Mouse (Mus musculus) stomach, embryonic 15.5 days (tissue): ENCODE results near the gene Tgm5. TPM values are rescaled to one million over a fixed set of nuclear protein-coding genes. Genes with fewer than 3 reads are reported as not detected.
A peak's percentile ranks its signal among the peaks of the same experiment; 100 is the strongest.
"Not testable (repeated sequence)": the region's sequence is repeated elsewhere in the genome, so short reads cannot be mapped to it uniquely, and the experiment has no call there.

Experiments
- ATAC-seq: fragments of 200-750 bp; cut with Nextera tagmentation; 2 replicates; pipeline ENCODE4 v1.8.0; 2017; ENCODE audit warnings: low read depth, moderate number of reproducible peaks, moderate TSS enrichment; ENCODE audit not compliant: insufficient read depth, low FRiP score
- H3K27ac ChIP-seq: fragments of 300-500 bp; sonication (generic); 2 replicates; pipeline ENCODE4 v1.5.1; 2015; ENCODE audit warnings: mild to moderate bottlenecking, inconsistent platforms
- H3K27me3 ChIP-seq: fragments of 300-500 bp; sonication (generic); replicated peaks from 2 replicates; pipeline ENCODE4 v1.6.1; 2015; ENCODE audit warnings: inconsistent platforms
- H3K36me3 ChIP-seq: fragments of 300-500 bp; sonication (generic); 2 replicates; pipeline ENCODE4 v1.6.1; 2015; ENCODE audit warnings: inconsistent platforms
- H3K4me1 ChIP-seq: fragments of 300-500 bp; sonication (generic); 2 replicates; pipeline ENCODE4 v1.6.1; 2015; ENCODE audit warnings: inconsistent platforms
- H3K4me2 ChIP-seq: fragments of 300-500 bp; sonication (generic); 2 replicates; pipeline ENCODE4 v1.6.1; 2015; ENCODE audit warnings: mild to moderate bottlenecking, inconsistent platforms
- H3K4me3 ChIP-seq: fragments of 300-500 bp; sonication (generic); replicated peaks from 2 replicates; pipeline ENCODE4 v1.5.1; 2015; ENCODE audit warnings: inconsistent platforms
- H3K9ac ChIP-seq: fragments of 300-500 bp; sonication (generic); 2 replicates; pipeline ENCODE4 v1.6.1; 2015; ENCODE audit warnings: inconsistent platforms
- H3K9me3 ChIP-seq: fragments of 300-500 bp; sonication (generic); 2 replicates; pipeline ENCODE4 v1.6.1; 2016; ENCODE audit warnings: inconsistent platforms
- WGBS: fragments of 180-500 bp; shearing (Covaris S2); methylation state at CpG from one replicate; pipeline ENCODE4 v1.1.7; 2015; 5-methylcytosine and 5-hydroxymethylcytosine counted together
- polyA plus RNA-seq: library from polyadenylated mRNA; unstranded; fragments of >200 nt; fragmentation: Nextera tagmentation; extraction: Ambion mirVana; gene quantifications from 2 replicates; pipeline ENCODE4 v1.2.1, GENCODE M21; 2015

Gene Tgm5
- polyA plus RNA-seq, 1 experiment from 2014 or later, result 0.31 TPM

DNA sequence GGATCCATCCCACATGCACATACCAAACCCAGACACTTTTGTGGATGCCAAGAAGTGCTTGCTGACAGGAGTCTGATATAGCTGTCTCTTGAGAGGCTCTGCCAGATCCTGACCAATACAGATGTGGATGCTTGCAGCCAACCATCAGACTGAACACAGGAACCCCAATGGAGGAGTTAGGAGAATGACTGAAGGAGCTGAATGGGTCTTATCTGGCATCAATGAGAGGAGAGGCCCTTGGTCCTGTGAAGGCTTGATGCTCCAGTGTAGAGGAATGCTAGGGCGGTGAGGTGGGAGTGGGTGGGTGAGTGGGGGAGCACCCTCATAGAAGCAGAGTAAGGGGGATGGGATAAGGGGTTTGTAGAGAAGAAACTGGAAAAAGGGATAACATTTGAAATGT, 46.8 kb downstream of the Tgm5 start:
- H3K9ac ChIP-seq, ATAC-seq, H3K27ac ChIP-seq, H3K4me3 ChIP-seq, H3K9me3 ChIP-seq, H3K4me2 ChIP-seq, H3K27me3 ChIP-seq, H3K4me1 ChIP-seq, H3K36me3 ChIP-seq: not testable (repeated sequence)
- 96% methylated on average over 1 of the region's 1 CpGs for WGBS

GRCm38 (mm10) chr2:121036733-121037341, 48.8 kb downstream of the Tgm5 start, which contains the start of gene Epb42:
Epb42 (minus strand) TSS chr2:121037072.
- Histone ChIP-seq H3K9me3 (no peaks in the 10 kb centered on the region), H3K36me3 (no peaks in the 10 kb centered on the region), H3K27me3 (no peaks in the 10 kb centered on the region), H3K27ac (no peak within 1 kb of the TSS), H3K4me3 (0 out of 2 replicates have a peak within 1 kb of the TSS, but pooled peaks have one; percentile 1), H3K9ac (no peak within 1 kb of the TSS), H3K4me2 (no peak within 1 kb of the TSS), H3K4me1 (no peaks in the 10 kb centered on the region)
- peak; percentile 97 for ATAC-seq
- 42% methylated on average over 5 of the region's 5 CpGs for WGBS

DNA sequence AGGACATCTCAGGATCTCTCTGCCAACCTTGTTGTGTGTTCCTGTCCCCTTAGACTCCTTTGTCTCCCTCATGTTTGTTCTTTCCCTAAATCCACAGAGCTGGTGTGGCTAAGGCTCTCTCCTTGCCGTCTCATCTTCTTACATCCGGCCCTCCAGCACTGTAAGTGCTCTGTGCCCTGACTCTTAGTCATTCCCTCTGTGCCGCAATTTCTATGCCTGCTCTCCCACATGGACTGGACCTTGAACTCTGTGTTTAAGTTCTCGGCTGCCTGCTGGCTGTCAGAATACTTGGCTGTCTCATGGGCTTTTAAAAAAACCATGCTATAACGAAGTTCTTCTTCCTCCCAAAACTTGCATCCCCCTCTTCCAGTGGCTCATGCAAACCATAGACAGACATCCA, 62.7 kb downstream of the Tgm5 start:
- no peak overlapping the region for H3K4me3 ChIP-seq
- H3K27ac ChIP-seq, result no peak overlapping the region
- 54% methylated on average over 5 of the region's 5 CpGs for WGBS
- no peaks in the 10 kb centered on the region for H3K9me3 ChIP-seq
- H3K36me3 ChIP-seq, result peaks cover 1% of the 10 kb centered on the region
- no peak overlapping the region for H3K4me2 ChIP-seq
- no peaks in the 10 kb centered on the region for H3K27me3 ChIP-seq
- H3K4me1 ChIP-seq, result no peaks in the 10 kb centered on the region
- no peak for ATAC-seq
- H3K9ac ChIP-seq, result no peak overlapping the region

DNA sequence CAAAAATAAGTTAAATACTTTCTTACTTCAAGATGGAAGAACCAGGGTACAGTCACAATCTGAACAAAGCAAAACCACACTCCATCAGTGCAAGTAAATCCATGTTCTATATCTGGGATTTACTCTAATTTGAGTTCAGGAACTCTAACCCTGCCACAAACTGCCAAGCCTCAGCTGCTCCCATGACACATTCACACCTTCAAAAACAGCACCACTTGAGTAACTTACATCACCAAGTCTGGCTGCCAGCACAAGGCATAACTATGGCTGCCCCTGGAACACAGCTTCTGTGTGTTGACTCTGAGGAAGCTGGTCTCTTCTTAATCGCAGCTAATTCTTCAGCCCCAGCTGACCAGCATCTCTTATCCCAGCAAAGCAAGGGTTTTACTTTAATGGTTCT, 68.5 kb downstream of the Tgm5 start:
- peaks cover 15% of the 10 kb centered on the region for H3K36me3 ChIP-seq

DNA sequence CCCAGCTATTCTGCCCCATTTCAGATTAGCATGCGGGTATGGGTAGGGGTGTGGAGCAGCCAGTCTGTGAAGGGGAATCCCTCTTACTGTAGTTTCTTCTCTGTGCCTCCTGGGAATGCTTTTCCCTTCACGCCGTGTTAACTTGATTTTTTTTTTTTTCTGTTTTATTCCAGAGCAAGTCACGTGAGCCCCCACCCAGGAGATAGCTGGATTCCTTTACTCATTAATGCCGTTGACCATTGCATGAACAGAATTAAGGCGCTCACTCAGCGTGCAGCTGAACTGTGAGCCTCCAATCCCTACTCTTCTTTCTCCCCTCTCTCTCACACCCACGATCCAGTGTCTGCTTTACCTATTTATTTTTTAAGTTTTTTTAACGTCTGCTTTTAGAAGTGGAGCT, 69.4 kb downstream of the Tgm5 start:
- Histone ChIP-seq H3K4me1 (no peaks in the 10 kb centered on the region), H3K9ac (no peak overlapping the region), H3K4me2 (no peak overlapping the region), H3K36me3 (peaks cover 15% of the 10 kb centered on the region), H3K4me3 (no peak overlapping the region), H3K9me3 (no peaks in the 10 kb centered on the region), H3K27ac (no peak overlapping the region), H3K27me3 (no peaks in the 10 kb centered on the region)
- no peak for ATAC-seq
- WGBS, result 91% methylated on average over 9 of the region's 9 CpGs

More for the DNA sequence above, 68.5 kb downstream of the Tgm5 start:
- Histone ChIP-seq H3K4me1 (no peaks in the 10 kb centered on the region), H3K27ac (no peak overlapping the region), H3K4me2 (no peak overlapping the region), H3K4me3 (no peak overlapping the region), H3K9me3 (no peaks in the 10 kb centered on the region), H3K27me3 (no peaks in the 10 kb centered on the region), H3K9ac (no peak overlapping the region)
- WGBS, result 83% methylated on average over 1 of the region's 1 CpGs
- no peak for ATAC-seq

DNA sequence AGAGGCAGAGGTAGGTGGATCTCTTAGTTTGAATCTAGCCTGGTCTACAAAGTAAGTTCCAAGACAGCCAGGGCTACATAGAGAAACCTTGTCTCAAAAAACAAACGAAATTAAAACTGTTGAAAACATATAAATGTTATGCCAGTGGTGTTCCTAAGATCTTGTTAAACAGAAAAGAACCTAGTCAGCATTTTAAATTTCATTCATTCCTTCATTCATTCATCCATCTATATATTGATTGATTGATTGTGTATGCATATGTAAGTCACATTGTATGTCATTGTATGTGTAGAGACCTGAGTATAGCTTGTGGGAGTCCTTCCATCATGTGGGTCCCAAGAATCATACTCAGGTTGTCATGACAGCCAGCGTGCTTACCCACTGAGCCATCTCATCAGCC, 70.1 kb downstream of the Tgm5 start:
- no peak overlapping the region for H3K4me3 ChIP-seq
- no peaks in the 10 kb centered on the region for H3K4me1 ChIP-seq
- H3K27me3 ChIP-seq, result no peaks in the 10 kb centered on the region
- H3K9ac ChIP-seq, result no peak overlapping the region
- no peaks in the 10 kb centered on the region for H3K9me3 ChIP-seq
- 75% methylated on average over 2 of the region's 2 CpGs for WGBS
- H3K36me3 ChIP-seq, result peaks cover 15% of the 10 kb centered on the region
- no peak overlapping the region for H3K4me2 ChIP-seq
- ATAC-seq, result no peak
- H3K27ac ChIP-seq, result no peak overlapping the region

DNA sequence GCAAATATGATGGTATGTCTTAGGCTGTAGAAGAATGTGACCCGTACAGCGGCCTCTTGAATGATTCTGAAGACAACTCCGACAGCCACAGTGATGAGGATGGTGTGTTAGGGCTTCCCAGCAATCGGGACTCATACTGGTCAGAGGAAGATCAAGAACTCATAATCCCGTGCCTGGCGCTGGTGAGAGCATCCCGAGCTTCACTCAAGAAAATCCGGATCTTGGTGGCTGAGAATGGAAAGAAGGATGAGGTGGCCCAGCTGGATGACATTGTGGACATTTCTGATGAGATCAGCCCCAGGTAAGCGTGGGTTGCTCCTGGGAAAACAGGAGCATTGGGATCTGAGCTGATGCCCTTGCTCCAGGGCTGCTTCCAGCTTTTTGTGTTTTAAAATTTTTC, 73.0 kb downstream of the Tgm5 start:
- Histone ChIP-seq H3K4me3 (no peak overlapping the region), H3K36me3 (peaks cover 11% of the 10 kb centered on the region), H3K4me2 (no peak overlapping the region), H3K27ac (no peak overlapping the region), H3K9me3 (no peaks in the 10 kb centered on the region), H3K4me1 (peaks cover 7% of the 10 kb centered on the region), H3K27me3 (no peaks in the 10 kb centered on the region), H3K9ac (no peak overlapping the region)
- WGBS, result 91% methylated on average over 9 of the region's 9 CpGs
- ATAC-seq, result no peak

DNA sequence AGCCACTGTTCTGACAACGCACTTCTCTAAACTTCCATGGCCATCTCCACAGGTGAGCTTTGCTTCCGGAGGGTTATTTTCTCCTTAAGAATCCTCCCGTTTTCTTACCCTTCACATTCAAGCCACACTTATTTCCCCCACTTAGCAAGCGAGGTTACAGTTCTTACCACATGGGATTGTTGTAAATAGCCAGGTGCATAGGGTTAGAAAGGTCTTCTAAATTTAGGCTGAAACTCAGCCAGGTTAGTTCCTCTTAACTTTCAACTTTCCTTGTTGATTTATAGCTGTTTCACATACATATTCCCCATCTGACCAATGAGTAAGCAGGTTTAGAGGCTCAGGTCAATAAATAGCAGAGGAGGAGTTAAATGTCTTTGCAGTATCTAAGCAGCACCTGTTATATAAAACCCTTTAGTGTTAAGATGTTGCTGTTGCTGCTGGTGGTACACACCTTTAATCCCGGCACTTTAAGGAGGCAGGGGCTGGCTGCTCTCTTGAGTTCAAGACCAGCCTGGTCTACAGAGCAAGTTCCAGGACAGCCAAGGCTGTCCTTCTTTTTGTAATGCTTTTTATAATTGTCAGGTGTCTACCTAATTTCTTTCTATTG, 76.5 kb downstream of the Tgm5 start:
- WGBS, result 23% methylated on average over 5 of the region's 5 CpGs
- Histone ChIP-seq H3K9me3 (no peaks in the 10 kb centered on the region), H3K27ac (no peak overlapping the region), H3K4me2 (peak overlapping the region; percentile 88), H3K4me3 (peak overlapping the region; percentile 81), H3K36me3 (no peaks in the 10 kb centered on the region), H3K27me3 (no peaks in the 10 kb centered on the region), H3K9ac (peak overlapping the region; percentile 66), H3K4me1 (peaks cover 7% of the 10 kb centered on the region)
- no peak for ATAC-seq

DNA sequence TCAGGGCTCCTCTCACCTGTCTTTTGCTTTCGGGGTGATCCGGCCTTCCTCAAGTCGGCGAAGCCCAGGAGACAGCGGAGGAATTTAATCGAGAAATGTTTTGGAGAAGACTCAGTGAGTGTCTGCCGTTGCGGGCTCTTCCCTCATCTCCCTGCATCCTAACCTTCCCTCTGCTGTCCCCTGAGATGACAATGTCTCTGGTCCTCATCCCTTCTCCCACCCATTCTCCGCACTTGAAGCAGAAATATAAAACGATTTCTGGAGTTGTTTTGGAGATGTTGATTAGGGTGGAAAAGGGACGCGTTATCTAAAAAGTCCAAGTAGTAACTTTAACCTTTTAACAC, 77.0 kb downstream of the Tgm5 start:
- Histone ChIP-seq H3K9me3 (no peaks in the 10 kb centered on the region), H3K27me3 (no peaks in the 10 kb centered on the region), H3K4me2 (peak overlapping the region; percentile 88), H3K4me1 (peaks cover 7% of the 10 kb centered on the region), H3K9ac (peak overlapping the region; percentile 66), H3K27ac (no peak overlapping the region), H3K36me3 (no peaks in the 10 kb centered on the region), H3K4me3 (peak overlapping the region; percentile 81)
- peak; percentile 7; the same call in 1 of the 2 replicates for ATAC-seq
- whole genome bisulfite sequencing, result under 1% methylated on average over 12 of the region's 12 CpGs

DNA sequence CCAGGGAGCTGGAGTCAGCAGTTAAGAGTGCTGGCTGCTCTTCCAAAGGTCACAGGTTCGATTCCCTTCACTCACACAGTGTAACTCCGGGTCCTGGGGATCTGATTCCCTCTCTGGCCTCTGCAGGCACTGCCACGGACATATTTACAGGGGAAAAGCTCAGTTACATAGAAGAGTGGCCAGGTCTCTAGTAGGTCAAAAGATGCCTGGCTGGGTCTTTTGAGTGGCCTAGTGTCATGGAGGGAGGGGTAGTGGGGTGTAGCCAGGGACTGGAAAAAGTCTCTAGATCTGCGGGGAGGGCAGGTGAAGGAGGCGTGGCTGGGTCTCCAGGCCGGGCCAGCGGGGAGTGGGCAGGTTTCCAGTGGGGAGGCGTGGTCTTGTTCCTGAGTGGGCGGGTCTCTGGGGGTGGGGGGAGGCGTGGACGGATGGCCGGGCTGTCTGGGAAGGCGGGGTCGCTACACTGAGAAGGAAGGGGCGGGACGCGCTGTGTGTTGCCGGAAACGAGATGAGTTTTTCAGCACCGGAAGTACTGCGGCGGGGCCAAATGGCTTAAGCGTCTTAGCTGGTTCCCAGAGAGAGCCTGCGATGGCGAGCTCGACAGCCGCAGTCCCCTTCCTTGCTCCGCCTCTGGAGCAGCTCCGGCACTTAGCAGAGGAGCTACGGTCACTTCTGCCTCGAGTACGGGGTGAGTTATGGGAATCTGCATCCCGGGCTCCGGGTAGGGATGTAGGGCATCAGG, 77.5 kb downstream of the Tgm5 start, which contains the start of gene Ccndbp1:
Gene Ccndbp1 (plus strand): TSS at position 479 of the 739 bp plus-strand sequence.
- 0 out of 2 replicates have a peak within 1 kb of the TSS, but pooled peaks have one; percentile 5 for H3K27ac ChIP-seq
- no peaks in the 10 kb centered on the region for H3K27me3 ChIP-seq
- peaks cover 7% of the 10 kb centered on the region for H3K4me1 ChIP-seq
- H3K36me3 ChIP-seq, result no peaks in the 10 kb centered on the region
- H3K9ac ChIP-seq, result peak within 1 kb of the TSS; percentile 66
- WGBS, result 2% methylated on average over 34 of the region's 34 CpGs
- peak within 1 kb of the TSS; percentile 88 for H3K4me2 ChIP-seq
- H3K9me3 ChIP-seq, result no peaks in the 10 kb centered on the region
- H3K4me3 ChIP-seq, result peak within 1 kb of the TSS; percentile 81
- peak; percentile 97 for ATAC-seq

- Histone ChIP-seq H3K4me3 (no peak overlapping the region), H3K4me1 (peaks cover 7% of the 10 kb centered on the region), H3K36me3 (no peaks in the 10 kb centered on the region), H3K27me3 (no peaks in the 10 kb centered on the region), H3K4me2 (no peak overlapping the region), H3K27ac (no peak overlapping the region), H3K9me3 (no peaks in the 10 kb centered on the region), H3K9ac (no peak overlapping the region)
- 81% methylated on average over 1 of the region's 1 CpGs for WGBS
- ATAC-seq, result no peak
These were observed 78.7 kb downstream of the Tgm5 start for GRCm38 (mm10) chr2:121006986-121007385.
